Mouse (Mus musculus): ENCODE measurements around the gene Esyt2. TPM values are rescaled to one million over a fixed set of nuclear protein-coding genes. Genes with fewer than 3 reads are reported as not detected.

Esyt2 gene
- total RNA-seq, 2 experiments from 2014 or later, result 57.8 to 58.5 TPM

DNA sequence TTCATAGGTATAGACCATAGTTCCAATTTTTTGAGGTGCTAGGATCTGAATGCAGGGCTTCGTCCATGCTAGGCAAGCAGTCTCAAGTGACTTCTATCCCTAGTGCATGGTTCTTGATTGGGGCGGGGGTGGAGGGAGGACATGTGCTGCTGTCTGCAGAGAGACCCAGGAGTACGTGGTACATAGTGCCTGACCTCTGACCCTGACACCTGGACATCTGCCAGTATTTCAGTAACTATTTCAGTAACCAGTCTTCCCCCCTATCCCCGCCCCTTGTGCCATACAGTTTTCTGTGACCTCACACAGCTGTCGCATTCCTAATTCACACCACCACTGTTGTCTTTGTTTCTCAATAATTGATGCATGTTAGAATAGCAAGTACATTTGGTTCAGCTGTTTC lies 71.4 kb downstream of the Esyt2 start:
- DNase-seq (ENCODE audit: low spot score in 2 of 2), result no peak

- DNase-seq (ENCODE audit: low spot score in 2 of 2), result no peak
Measured at GRCm38 (mm10) chr12:116354694-116355093, 73.7 kb downstream of the Esyt2 start.

- DNase-seq (ENCODE audit: low spot score in 2 of 2), result no peak
Measured at GRCm38 (mm10) chr12:116362091-116362490, 81.1 kb downstream of the Esyt2 start.

- DNase-seq (ENCODE audit: low spot score in 2 of 2), result no peak
Measured at GRCm38 (mm10) chr12:116366900-116367299, 85.9 kb downstream of the Esyt2 start.

DNA sequence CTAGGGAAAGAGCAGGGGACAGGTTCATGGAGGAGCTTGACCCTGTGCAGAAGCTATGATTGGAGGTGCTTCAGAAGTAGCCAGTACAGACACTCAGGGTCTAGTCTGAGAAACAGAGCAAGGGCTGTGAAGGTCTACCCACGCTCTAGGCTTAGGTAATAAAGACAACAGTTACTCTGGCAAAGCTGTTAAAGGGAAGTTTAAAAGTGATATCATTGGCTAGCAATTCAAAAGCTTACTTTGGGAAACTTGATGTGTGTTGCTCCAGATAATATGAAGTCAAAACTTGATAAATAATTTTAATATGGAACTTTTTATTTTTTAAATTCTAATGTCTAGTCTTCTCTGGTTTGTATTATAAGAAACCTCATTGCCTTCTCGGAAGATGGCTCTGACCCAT lies 86.3 kb downstream of the Esyt2 start:
- DNase-seq (ENCODE audit: low spot score in 2 of 2), result no peak

GRCm38 (mm10) chr12:116368857-116369256 lies 87.9 kb downstream of the Esyt2 start:
- DNase-seq (ENCODE audit: low spot score in 2 of 2), result no peak

GRCm38 (mm10) chr12:116383101-116383500 lies 102.1 kb downstream of the Esyt2 start:
- DNase-seq (ENCODE audit: low spot score in 2 of 2), result no peak

- no peak for DNase-seq (ENCODE audit: low spot score in 2 of 2)
Measured at GRCm38 (mm10) chr12:116383995-116384394, 103.0 kb downstream of the Esyt2 start.

DNA sequence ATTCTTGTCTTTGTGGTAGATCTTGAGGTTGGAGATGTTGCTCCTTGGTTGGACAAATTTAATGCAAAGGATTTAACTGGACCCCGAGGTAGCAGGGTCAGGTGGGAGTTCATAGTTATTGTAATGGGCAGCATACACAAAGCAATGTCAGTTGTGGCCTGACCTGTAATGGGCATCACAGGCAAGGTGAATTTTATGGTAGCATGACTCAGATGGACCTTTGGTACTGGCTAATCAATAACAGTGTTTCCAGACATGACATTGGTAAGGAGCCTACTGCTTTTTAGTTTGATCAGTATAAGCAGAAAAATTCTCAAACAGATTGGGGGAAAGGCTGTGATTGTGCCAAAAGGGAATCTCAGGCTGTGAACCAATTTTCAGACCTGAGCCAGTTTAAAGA lies 105.8 kb downstream of the Esyt2 start:
- DNase-seq (ENCODE audit: low spot score in 2 of 2), result no peak

DNA sequence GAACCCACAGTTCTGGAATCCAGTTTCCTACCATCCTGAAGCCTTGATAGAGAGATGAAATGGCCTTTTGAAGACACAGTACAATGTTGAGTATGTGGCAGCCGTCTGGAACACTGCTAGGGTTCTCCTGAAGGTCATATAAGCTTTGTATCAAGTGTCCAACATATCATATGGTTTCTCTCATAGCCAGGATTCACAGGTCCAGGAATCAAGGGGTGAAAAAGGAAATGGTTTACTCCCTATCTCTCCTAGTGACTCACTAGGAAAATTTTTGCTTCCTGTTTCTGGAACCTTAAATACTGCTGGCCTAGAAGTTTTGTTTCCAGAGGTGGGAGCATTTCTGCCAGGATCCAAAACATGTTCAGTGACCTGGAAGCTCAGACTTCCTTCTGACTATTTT lies 108.9 kb downstream of the Esyt2 start:
- no peak for DNase-seq (ENCODE audit: low spot score in 2 of 2)

GRCm38 (mm10) chr12:116394327-116394726 lies 113.3 kb downstream of the Esyt2 start:
- DNase-seq (ENCODE audit: low spot score in 2 of 2), result no peak

DNA sequence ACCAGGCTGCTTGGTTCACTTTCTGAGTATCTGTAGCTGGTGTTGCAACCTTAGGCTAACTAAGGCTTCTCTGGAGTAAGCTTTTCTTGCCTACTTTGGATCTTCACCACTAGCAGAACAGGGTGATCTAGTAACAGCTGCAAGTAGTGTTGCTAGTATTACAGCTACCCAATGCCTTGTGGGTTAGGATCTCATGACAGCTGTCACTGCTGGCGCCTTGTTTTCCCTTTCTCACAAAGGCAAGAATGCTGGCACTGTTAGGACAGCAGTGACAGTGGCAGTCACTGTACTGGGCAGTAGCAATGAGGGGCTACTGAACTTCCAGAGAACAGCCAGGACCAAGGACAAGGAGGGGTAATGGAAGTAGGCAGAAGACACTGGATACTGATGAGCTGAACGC lies 114.3 kb downstream of the Esyt2 start:
- DNase-seq (ENCODE audit: low spot score in 2 of 2), result no peak

DNA sequence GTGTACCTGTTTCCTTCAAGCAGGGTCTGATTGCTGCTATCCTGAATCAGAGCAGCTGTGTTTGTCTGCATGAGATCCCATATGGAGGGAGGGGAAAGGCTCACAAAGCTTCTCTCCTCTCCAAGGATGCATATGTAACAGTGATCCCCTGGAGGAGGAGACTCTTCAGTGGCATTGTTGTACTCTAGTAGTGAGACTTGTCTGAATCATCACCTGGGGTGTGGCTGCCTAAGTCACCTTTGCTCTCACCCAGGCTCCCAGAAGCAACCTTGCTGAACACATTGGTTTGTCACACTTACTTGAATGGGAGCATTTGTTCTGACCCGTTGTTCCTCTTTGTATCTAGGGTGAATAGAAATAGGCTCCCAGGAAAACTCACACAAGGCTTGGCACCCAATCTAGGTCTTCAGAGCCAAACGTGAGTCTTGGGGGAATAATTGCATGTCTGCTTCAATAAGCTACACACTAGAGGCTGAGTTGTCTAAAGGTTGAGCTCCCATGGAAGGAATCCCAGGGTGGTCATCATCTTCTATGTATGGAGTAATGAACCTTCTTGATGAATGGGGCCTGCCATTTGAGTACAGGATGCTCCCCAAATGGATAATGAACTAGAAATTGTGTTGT lies 115.2 kb downstream of the Esyt2 start:
- DNase-seq (ENCODE audit: low spot score in 2 of 2), result no peak

GRCm38 (mm10) chr12:116404012-116404679 lies 123.2 kb downstream of the Esyt2 start:
- peak in 1 of 2 experiments; percentile 6 for DNase-seq (ENCODE audit: low spot score in 2 of 2)

GRCm38 (mm10) chr12:116405045-116405835 lies 124.2 kb downstream of the Esyt2 start, which contains the start of gene Ncapg2:
TSS of gene Ncapg2 (plus strand) at chr12:116405402.
- peak; percentile 98 to 99 for DNase-seq (ENCODE audit: low spot score in 2 of 2)

- DNase-seq (ENCODE audit: low spot score in 2 of 2), result no peak
Measured at GRCm38 (mm10) chr12:116405836-116406155, 124.8 kb downstream of the Esyt2 start.

- DNase-seq (ENCODE audit: low spot score in 2 of 2), result no peak
Measured at GRCm38 (mm10) chr12:116407883-116408282, 126.9 kb downstream of the Esyt2 start.

GRCm38 (mm10) chr12:116414941-116415340 lies 133.9 kb downstream of the Esyt2 start:
- no peak for DNase-seq (ENCODE audit: low spot score in 2 of 2)

DNA sequence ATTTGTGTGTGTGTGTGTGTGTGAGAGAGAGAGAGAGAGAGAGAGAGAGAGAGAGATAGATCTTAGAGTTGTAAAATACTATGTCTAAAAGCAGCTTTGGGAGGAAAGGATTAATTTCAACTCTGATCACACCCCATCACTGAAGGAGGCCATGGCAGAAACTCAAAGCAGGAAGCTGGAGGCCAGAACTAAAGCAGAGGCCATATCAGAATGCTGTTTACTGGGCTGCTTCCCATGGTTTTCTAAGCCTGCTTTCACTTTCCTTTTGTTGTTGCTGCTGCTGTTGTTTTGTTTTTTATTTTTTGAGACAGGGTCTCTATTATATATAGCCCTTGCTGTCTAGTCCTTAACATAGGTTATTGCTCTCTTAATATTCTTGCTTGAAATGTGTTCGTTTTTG lies 135.5 kb downstream of the Esyt2 start:
- DNase-seq (ENCODE audit: low spot score in 2 of 2), result no peak

DNA sequence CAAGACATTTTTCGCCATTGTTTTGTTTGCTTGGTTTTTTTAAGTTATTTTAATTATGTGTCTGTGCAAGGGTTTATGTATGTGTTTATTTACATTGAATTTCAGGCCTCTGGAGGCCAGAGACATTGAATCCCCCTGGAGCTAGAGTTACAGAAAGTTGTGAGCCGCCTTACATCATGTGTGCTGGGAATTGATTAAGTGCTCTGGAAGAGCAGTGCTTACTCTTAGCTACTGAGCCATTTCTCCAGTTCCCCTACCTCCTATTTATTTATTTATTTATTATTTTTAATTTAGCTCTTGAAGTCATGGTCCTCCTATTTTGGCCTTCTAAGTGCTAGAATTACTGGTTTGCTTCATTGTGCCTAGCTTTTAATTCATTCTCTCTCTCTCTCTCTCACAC lies 140.7 kb downstream of the Esyt2 start:
- no peak for DNase-seq (ENCODE audit: low spot score in 2 of 2)

DNA sequence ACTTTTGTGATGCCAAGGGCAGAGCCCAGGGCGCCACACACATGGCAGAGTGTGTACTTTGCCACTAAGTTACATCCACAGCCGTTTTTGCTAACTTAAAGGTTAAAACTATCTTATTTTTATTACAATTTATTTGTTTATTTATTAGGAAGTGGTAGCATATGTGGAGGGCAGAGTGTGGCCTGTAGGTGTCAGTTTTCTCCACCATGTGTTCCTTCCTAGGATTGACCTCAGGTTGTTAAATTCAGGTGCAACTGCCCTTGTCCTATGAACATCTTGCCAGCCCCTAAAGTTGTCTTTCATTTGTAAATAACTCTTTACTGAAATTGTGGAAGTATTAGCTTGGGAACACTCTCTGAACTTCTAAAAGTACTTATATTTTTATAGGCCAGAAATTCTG lies 144.4 kb downstream of the Esyt2 start:
- no peak for DNase-seq (ENCODE audit: low spot score in 2 of 2)

GRCm38 (mm10) chr12:116433742-116434141 lies 152.7 kb downstream of the Esyt2 start:
- DNase-seq (ENCODE audit: low spot score in 2 of 2), result no peak
